Mouse (Mus musculus) thymus, adult 2 months (tissue): Measurements from ENCODE around the gene Bpnt1. TPM values are rescaled to one million over a fixed set of nuclear protein-coding genes. Genes with fewer than 3 reads are reported as not detected.

Source experiments
- DNase-seq: peaks from one replicate; pipeline ENCODE4 v3.0.0; 2021
- H3K27ac ChIP-seq: fragments of 200-500 bp; 2 replicates; pipeline ENCODE4 v1.5.1; 2012; ENCODE audit warnings: low read length, control low read depth; ENCODE audit not compliant: control insufficient read depth, insufficient read depth
- H3K27me3 ChIP-seq: fragments of 200-500 bp; 2 replicates; pipeline ENCODE4 v1.6.1; 2012; ENCODE audit warnings: mild to moderate bottlenecking, low read length, moderate library complexity, mixed read lengths; ENCODE audit not compliant: control insufficient read depth, insufficient read depth
- H3K36me3 ChIP-seq: fragments of 200-500 bp; 2 replicates; pipeline ENCODE4 v1.6.1; 2012; ENCODE audit warnings: mild to moderate bottlenecking, low read length, moderate library complexity; ENCODE audit not compliant: control insufficient read depth, insufficient read depth
- H3K4me1 ChIP-seq: fragments of 200-500 bp; replicated peaks from 2 replicates; pipeline ENCODE4 v1.6.1; 2012; ENCODE audit warnings: low read length; ENCODE audit not compliant: control insufficient read depth, insufficient read depth
- H3K4me3 ChIP-seq: fragments of 200-500 bp; 2 replicates; pipeline ENCODE4 v1.5.1; 2012; ENCODE audit warnings: mild to moderate bottlenecking, low read length, control low read depth, moderate library complexity; ENCODE audit not compliant: control insufficient read depth, insufficient read depth
- POLR2A ChIP-seq: fragments of 200-500 bp; IDR thresholded peaks from 2 replicates; pipeline ENCODE4 v1.6.1; 2012; ENCODE audit warnings: mild to moderate bottlenecking, low read length, control low read depth, moderate library complexity; ENCODE audit not compliant: control insufficient read depth, poor library complexity, insufficient read depth; ENCODE audit errors: extremely low read depth
- WGBS: fragments of 180-500 bp; shearing (Covaris S2); methylation state at CpG from one replicate; pipeline ENCODE4 v1.1.7; 2018; 5-methylcytosine and 5-hydroxymethylcytosine counted together
- polyA plus RNA-seq: library from polyadenylated mRNA; depleted of rRNA; stranded (reverse); fragments of >200 nt; gene quantifications from 2 replicates; pipeline ENCODE4 v1.2.3, GENCODE M21; 2012; rRNA removed

Gene Bpnt1
- polyA plus RNA-seq, 1 experiment = 14.0 TPM

DNA sequence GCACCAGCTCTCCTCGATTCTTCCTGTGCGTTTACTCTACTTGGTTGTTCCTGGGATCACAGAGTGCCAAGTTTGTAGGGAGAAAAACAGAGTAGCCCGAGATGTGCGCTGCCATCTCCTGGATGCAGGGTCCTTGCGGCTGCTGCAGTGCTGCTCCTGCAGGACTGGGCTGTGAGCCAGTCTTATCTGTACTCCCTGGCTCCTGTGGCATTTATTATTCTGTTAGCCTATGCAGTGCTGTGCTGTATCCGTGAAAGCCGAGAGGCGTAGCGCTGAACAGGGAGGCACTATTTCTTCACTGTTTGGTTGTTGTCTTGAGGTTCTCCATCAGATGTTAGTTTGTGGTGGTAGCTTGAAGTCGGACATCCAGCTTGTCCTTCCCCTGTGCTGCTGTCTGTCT lies 74.0 kb downstream of the Bpnt1 start:
- DNase-seq = no peak
- Histone ChIP-seq H3K27ac (no peak overlapping the region), H3K27me3 (no peaks in the 10 kb centered on the region), H3K36me3 (peaks cover 61% of the 10 kb centered on the region), H3K4me3 (no peak overlapping the region), H3K4me1 (no peaks in the 10 kb centered on the region)
- 98% methylated on average over 10 of the region's 10 CpGs for WGBS
- no peak for TF ChIP-seq POLR2A

Other genes with a start within 250 kb of the Bpnt1 start
- gene Rab3gap2, start 128.0 kb upstream of the Bpnt1 start, polyA plus RNA-seq = 26.2 and 27.5 TPM in 2 replicates
- 22.7 and 28.4 TPM in 2 replicates for gene Iars2, start 2.8 kb upstream of the Bpnt1 start, polyA plus RNA-seq
- 11.0 and 13.4 TPM in 2 replicates for gene Eprs, start 30.9 kb downstream of the Bpnt1 start, polyA plus RNA-seq
- 0.09 and 0.19 TPM in 2 replicates for gene Slc30a10, start 122.7 kb downstream of the Bpnt1 start, polyA plus RNA-seq